In the genomic region with DNA sequence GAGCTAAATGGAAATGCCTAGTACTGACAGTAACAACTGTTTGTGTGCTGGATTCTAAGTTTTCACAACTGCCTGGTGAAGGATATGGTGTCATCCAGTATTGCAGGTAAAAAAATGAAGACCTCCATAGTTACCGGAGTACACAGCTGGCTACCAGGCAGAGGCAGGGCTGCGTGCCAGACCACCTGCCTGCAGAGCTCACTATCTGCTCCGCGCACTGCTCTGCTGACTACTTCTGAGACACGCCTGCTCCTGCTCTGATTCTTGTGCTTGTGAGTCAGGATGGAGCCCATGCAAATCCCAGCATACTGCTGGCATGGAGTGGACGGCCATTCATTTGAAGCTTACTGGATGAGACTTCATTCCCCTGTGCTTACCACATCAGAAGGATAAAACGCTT, we compare ENCODE assay signal across 13 mouse cellular contexts. TPM values are rescaled to one million over a fixed set of nuclear protein-coding genes. Genes with fewer than 3 reads are reported as not detected.
DNase-seq lines count a peak whose midpoint lies in the region; ATAC-seq and TF ChIP-seq lines count a peak whose summit lies in the region.
"Had no signal": no experiment of that assay in that cellular context is flagged by ENCODE, and none has a peak within 500 bp of the region (broad histone marks: within the 10 kb centered on the region; RNA-seq: fewer than 3 reads in every experiment).

No protein-coding gene starts in this region.

- no peak overlapping the region for H3K9ac ChIP-seq in forebrain, embryonic 13.5 days
- no peak overlapping the region for H3K9ac ChIP-seq in forebrain, embryonic 16.5 days (replicated peaks; ENCODE audit: low read depth, low read length)
- H3K9ac ChIP-seq in midbrain, postnatal 0 days (replicated peaks; ENCODE audit: low read length, poor library complexity, severe bottlenecking), result no peak overlapping the region
- no peak overlapping the region for H3K9ac ChIP-seq in midbrain, embryonic 16.5 days (ENCODE audit: low read depth, low read length)
- H3K9ac ChIP-seq: midbrain, embryonic 12.5 days had no signal

- peak; percentile 23 for DNase-seq in midbrain, postnatal 0 days (ENCODE audit: low spot score)
- DNase-seq in gastrocnemius, adult 2 months, result peak; percentile 79
- peak; percentile 64 for DNase-seq in thymus, postnatal 14 days
- no peak for DNase-seq in frontal cortex, adult 2 months (ENCODE audit: extremely low spot score in 1 of 2, low spot score in 1 of 2)
- DNase-seq in urinary bladder, adult 18-20 months (ENCODE audit: low spot score in 2 of 2), result no peak
- DNase-seq: heart, postnatal 14 days; layer of hippocampus, postnatal 36 days; right cerebral cortex, adult 18-20 months had no signal

- 0 out of 2 replicates have a peak overlapping the region, but pooled peaks have one; percentile 44 for H3K27ac ChIP-seq in forebrain, embryonic 13.5 days
- H3K27ac ChIP-seq in forebrain, embryonic 16.5 days (ENCODE audit: low read length), result no peak overlapping the region
- H3K27ac ChIP-seq in midbrain, postnatal 0 days (ENCODE audit: low read depth, low read length), result no peak overlapping the region
- no peak overlapping the region for H3K27ac ChIP-seq in midbrain, embryonic 16.5 days (ENCODE audit: low read length)
- peak overlapping the region; percentile 62 for H3K27ac ChIP-seq in gastrocnemius, adult 2 months

- 0 out of 2 replicates have a peak overlapping the region, but pooled peaks have one; percentile 7 for H3K4me3 ChIP-seq in forebrain, embryonic 13.5 days
- no peak overlapping the region for H3K4me3 ChIP-seq in forebrain, embryonic 16.5 days (replicated peaks; ENCODE audit: low read length)
- no peak overlapping the region for H3K4me3 ChIP-seq in midbrain, postnatal 0 days (ENCODE audit: low read depth, low read length)
- no peak overlapping the region for H3K4me3 ChIP-seq in midbrain, embryonic 16.5 days (ENCODE audit: low read depth, low read length)
- H3K4me3 ChIP-seq in gastrocnemius, adult 2 months, result no peak overlapping the region
- H3K4me3 ChIP-seq: limb, embryonic 15.5 days; midbrain, embryonic 12.5 days had no signal

- no peak for TF ChIP-seq CTCF in midbrain, postnatal 0 days (IDR thresholded peaks at IDR 0.05)
- no peak for TF ChIP-seq CTCF in gastrocnemius, adult 2 months (IDR thresholded peaks at IDR 0.05)

- intact Hi-C loops in gastrocnemius, adult 2 months (cut with DNase I), result no loop called here

- WGBS in forebrain, embryonic 13.5 days, result 71% methylated on average over 7 of the region's 7 CpGs
- 61% methylated on average over 7 of the region's 7 CpGs for WGBS in forebrain, embryonic 16.5 days
- 73% methylated on average over 7 of the region's 7 CpGs for WGBS in midbrain, postnatal 0 days
- WGBS in midbrain, embryonic 16.5 days, result 72% methylated on average over 7 of the region's 7 CpGs

- no peaks in the 10 kb centered on the region for H3K27me3 ChIP-seq in forebrain, embryonic 13.5 days
- H3K27me3 ChIP-seq in forebrain, embryonic 16.5 days (replicated peaks; ENCODE audit: control insufficient read depth, insufficient read depth, low read length), result no peaks in the 10 kb centered on the region
- H3K27me3 ChIP-seq in midbrain, postnatal 0 days (ENCODE audit: insufficient read depth, low read length), result no peaks in the 10 kb centered on the region
- H3K27me3 ChIP-seq in midbrain, embryonic 16.5 days (ENCODE audit: control insufficient read depth, insufficient read depth, low read depth, low read length), result no peaks in the 10 kb centered on the region
- H3K27me3 ChIP-seq: limb, embryonic 15.5 days; midbrain, embryonic 12.5 days had no signal

- peaks cover 46% of the 10 kb centered on the region for H3K36me3 ChIP-seq in forebrain, embryonic 13.5 days (ENCODE audit: poor library complexity, severe bottlenecking)
- no peaks in the 10 kb centered on the region for H3K36me3 ChIP-seq in forebrain, embryonic 16.5 days (ENCODE audit: control insufficient read depth, insufficient read depth)
- H3K36me3 ChIP-seq in midbrain, postnatal 0 days (ENCODE audit: insufficient read depth, low read length), result peaks cover 3% of the 10 kb centered on the region; the same call in 1 of the 2 replicates
- H3K36me3 ChIP-seq in midbrain, embryonic 16.5 days (ENCODE audit: control insufficient read depth, insufficient read depth, low read length), result no peaks in the 10 kb centered on the region

- no peaks in the 10 kb centered on the region for H3K9me3 ChIP-seq in forebrain, embryonic 13.5 days (replicated peaks)
- no peaks in the 10 kb centered on the region for H3K9me3 ChIP-seq in forebrain, embryonic 16.5 days (ENCODE audit: control insufficient read depth, low read length)
- no peaks in the 10 kb centered on the region for H3K9me3 ChIP-seq in midbrain, postnatal 0 days (ENCODE audit: low read length)
- no peaks in the 10 kb centered on the region for H3K9me3 ChIP-seq in midbrain, embryonic 16.5 days (replicated peaks; ENCODE audit: control insufficient read depth, low read length, poor library complexity, severe bottlenecking)
- H3K9me3 ChIP-seq: limb, embryonic 15.5 days; midbrain, embryonic 12.5 days had no signal

- peaks cover 45% of the 10 kb centered on the region for H3K4me1 ChIP-seq in forebrain, embryonic 13.5 days
- H3K4me1 ChIP-seq in forebrain, embryonic 16.5 days (replicated peaks; ENCODE audit: control insufficient read depth, insufficient read depth, low read length), result peaks cover 26% of the 10 kb centered on the region
- H3K4me1 ChIP-seq in midbrain, postnatal 0 days (ENCODE audit: insufficient read depth, low read length), result peaks cover 6% of the 10 kb centered on the region; the same call in 1 of the 2 replicates
- peaks cover 26% of the 10 kb centered on the region for H3K4me1 ChIP-seq in midbrain, embryonic 16.5 days (ENCODE audit: control insufficient read depth, insufficient read depth, low read length)

- ATAC-seq in forebrain, embryonic 13.5 days, result no peak
- ATAC-seq in forebrain, embryonic 16.5 days, result no peak
- no peak for ATAC-seq in midbrain, postnatal 0 days (ENCODE audit: low FRiP score)
- ATAC-seq in midbrain, embryonic 16.5 days, result no peak

- 0 out of 2 replicates have a peak overlapping the region, but pooled peaks have one; percentile 80 for H3K4me2 ChIP-seq in forebrain, embryonic 13.5 days
- no peak overlapping the region for H3K4me2 ChIP-seq in forebrain, embryonic 16.5 days (ENCODE audit: low read length)
- no peak overlapping the region for H3K4me2 ChIP-seq in midbrain, postnatal 0 days (ENCODE audit: low read depth, low read length, poor library complexity, severe bottlenecking)
- no peak overlapping the region for H3K4me2 ChIP-seq in midbrain, embryonic 16.5 days (ENCODE audit: low read length)
- H3K4me2 ChIP-seq: limb, embryonic 15.5 days; midbrain, embryonic 12.5 days had no signal

RNA-seq across cellular contexts. Expression of gene Eid3, which starts 2.6 kb away (rescaled TPM):
- polyA plus RNA-seq in forebrain, embryonic 13.5 days (2015; fragmentation: Nextera tagmentation; extraction: Ambion mirVana), result 0.46 and 0.62 TPM in 2 replicates
- polyA plus RNA-seq in forebrain, embryonic 16.5 days (2015; fragmentation: Nextera tagmentation; extraction: Ambion mirVana), result 0.37 TPM in 2 replicates
- total RNA-seq in midbrain, postnatal 0 days (2014; rRNA removed), result 1.9 and 2.0 TPM in 2 replicates
- polyA plus RNA-seq in midbrain, postnatal 0 days (2015; fragmentation: Nextera tagmentation; extraction: Ambion mirVana), result 0.17 and 0.23 TPM in 2 replicates
- polyA plus RNA-seq in midbrain, embryonic 16.5 days (2015; fragmentation: Nextera tagmentation; extraction: Ambion mirVana), result 0.36 and 0.42 TPM in 2 replicates
- 1 to 10 TPM in 1 of 2 experiments, under 1 TPM in 1; 0.59 to 2.5 TPM for total RNA-seq in gastrocnemius, adult 2 months (2021)
- polyA plus RNA-seq in frontal cortex, adult 2 months (2012; rRNA removed), result 0.42 and 0.69 TPM in 2 replicates

RNA-seq across cellular contexts. Expression of gene Txnrd1, which starts 30.1 kb away (rescaled TPM):
- 154 and 158 TPM in 2 replicates for polyA plus RNA-seq in forebrain, embryonic 13.5 days (2015; fragmentation: Nextera tagmentation; extraction: Ambion mirVana)
- polyA plus RNA-seq in forebrain, embryonic 16.5 days (2015; fragmentation: Nextera tagmentation; extraction: Ambion mirVana), result 157 and 179 TPM in 2 replicates
- 83.2 and 86.4 TPM in 2 replicates for total RNA-seq in midbrain, postnatal 0 days (2014; rRNA removed)
- 56.7 and 61.7 TPM in 2 replicates for polyA plus RNA-seq in midbrain, postnatal 0 days (2015; fragmentation: Nextera tagmentation; extraction: Ambion mirVana)
- polyA plus RNA-seq in midbrain, embryonic 16.5 days (2015; fragmentation: Nextera tagmentation; extraction: Ambion mirVana), result 101 and 115 TPM in 2 replicates
- 10 to 100 TPM; 58.2 to 76.0 TPM for total RNA-seq in gastrocnemius, adult 2 months (2021)
- polyA plus RNA-seq in frontal cortex, adult 2 months (2012; rRNA removed), result 47.5 and 51.4 TPM in 2 replicates

Comparison
In these comparisons a context has a peak if more than half of its experiments do, and no peak if none do; other contexts are left out.
1. H3K27ac ChIP-seq: peak in forebrain, embryonic 13.5 days (single experiment) and gastrocnemius, adult 2 months (single experiment); none in forebrain, embryonic 16.5 days (single experiment), midbrain, postnatal 0 days (single experiment) and midbrain, embryonic 16.5 days (single experiment).
2. DNase-seq: peak in midbrain, postnatal 0 days (single experiment), gastrocnemius, adult 2 months (single experiment) and thymus, postnatal 14 days (single experiment); none in frontal cortex, adult 2 months (0 of 2) and urinary bladder, adult 18-20 months (0 of 2).